Mouse (Mus musculus): ENCODE results near the gene Gpr18.
"Not testable (repeated sequence)": the region's sequence is repeated elsewhere in the genome, so short reads cannot be mapped to it uniquely, and the experiment has no call there.

Gpr18 gene

DNA sequence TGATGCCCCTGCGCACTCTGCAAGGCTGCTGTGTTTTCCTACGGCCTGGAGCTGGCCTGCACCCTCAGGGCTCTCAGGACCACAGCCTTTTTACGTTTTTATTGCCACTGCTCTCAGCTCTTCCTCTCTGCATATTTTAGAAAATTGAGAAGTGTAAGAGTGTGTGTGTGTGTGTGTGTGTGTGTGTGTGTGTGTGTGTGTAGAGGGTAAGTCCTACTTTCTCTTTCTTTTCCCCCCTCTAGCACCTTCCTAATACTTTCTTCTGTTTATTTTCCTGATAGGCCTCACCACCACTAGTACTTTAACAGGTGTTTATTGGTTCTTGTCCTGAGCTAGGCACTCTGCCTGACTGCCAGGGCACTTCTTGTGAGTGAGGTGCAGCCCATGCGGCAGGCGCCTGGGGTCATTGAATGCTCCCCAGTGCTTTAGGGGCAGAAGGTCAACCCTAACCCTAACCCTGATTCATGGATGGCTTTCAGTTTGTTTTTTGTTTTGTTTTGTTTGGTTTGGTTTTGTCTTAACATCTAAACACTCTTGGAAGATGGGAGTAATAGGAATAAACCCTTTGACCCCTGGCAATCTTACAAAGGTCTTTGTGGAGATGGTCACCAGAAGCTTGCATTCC, 21.0 kb downstream of the Gpr18 start:
- DNase-seq (ENCODE audit: low read depth, low spot score), result peak; percentile 36

DNA sequence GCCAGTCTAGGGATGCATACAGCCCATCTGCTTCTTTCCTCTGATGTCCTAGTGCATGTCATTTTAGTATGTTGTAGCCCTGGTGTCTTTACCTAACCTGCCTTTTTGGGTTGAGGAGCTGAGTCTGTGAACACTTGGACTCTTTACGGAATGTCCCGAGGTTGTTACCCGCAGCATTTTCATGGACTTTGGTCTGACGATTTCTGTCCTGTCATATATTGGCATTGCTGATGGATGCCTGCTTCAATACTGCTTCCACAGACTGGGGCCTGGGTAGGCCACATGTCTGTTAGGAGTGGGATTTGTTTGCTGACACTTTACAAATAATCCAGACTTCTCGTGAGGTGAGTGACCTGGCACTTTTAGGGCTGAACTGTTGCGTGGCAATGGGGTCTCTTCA, 21.8 kb downstream of the Gpr18 start:
- no peak for DNase-seq (ENCODE audit: low read depth, low spot score)

DNA sequence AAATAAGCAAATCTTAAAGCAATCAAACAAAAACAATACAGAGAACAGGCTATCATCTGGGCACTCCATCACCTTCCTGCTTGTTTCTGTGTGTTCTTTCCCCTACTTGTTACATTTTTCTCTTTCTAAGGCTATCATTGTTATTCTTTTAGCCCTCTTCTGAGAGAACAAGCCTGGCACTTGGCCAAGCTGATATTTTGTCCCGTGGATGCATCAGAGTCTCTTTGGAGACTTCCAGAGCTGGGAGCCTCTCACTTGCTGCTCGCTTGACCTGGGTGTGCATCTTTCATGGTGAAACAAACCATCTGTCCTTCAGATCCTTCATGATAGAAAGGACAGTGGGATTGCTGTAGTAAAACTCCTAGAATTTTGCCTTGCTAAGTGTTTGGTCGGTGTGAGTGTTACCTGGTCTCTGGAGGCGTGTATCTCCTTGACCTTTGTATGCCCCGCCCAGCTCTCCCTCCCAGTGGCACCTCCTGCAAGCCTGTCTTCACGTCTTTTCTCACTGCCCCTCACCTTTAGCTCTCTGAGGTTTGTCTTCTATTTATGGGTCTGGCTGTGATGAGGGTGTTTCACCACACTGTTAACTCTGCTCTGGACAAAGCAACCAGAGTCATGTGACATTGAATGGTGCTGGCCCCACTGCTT, 31.3 kb downstream of the Gpr18 start:
- no peak for DNase-seq (ENCODE audit: low read depth, low spot score)

DNA sequence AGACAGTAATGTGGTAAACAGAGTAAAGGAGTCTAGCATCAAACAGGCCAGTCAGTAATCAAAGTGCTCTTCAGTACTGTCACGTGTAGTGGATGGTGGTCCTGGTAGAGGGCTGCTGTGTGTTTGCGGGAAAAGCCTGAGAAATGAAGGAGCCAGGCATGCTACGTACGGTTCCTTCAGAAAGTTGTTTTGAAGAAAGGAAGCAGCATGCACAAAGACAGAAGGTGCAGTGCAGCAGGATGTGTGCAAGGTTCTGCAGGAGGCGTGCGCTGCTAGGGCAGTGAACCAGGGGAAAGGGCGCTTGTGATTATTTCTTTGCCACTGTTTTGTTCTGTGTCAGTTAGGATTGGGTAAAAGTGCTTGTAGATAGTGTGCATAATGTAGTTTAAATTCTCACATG, 34.4 kb downstream of the Gpr18 start:
- DNase-seq (ENCODE audit: low read depth, low spot score), result peak; percentile 60

DNA sequence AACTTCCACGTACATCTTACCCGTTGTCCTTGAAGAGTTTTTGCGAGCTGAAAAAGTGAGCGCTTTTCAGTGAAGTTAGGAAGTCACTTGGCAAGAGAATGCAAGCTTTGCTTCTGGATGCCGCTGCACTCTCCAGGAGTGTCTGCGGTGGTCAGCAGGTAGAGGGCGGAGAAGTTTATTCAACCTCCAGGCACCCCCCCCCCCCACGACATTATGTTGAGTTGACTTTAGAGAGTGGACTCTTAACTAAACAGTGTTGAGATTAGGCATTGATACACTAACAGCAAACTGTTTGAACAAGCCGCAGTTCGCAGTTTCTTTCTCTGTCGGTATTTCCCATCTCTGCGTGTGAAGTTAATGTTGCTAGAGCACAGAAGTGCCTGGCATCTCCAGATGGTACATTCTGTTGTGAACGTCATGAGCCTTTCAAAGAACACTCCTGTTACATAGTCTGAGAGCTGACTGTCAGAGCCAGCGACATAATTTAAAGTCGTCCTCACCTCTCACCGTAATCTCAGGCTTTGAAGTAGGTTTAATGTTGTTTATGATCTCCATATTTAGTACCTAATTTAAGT, 36.2 kb downstream of the Gpr18 start:
- DNase-seq (ENCODE audit: low read depth, low spot score), result peak; percentile 84

DNA sequence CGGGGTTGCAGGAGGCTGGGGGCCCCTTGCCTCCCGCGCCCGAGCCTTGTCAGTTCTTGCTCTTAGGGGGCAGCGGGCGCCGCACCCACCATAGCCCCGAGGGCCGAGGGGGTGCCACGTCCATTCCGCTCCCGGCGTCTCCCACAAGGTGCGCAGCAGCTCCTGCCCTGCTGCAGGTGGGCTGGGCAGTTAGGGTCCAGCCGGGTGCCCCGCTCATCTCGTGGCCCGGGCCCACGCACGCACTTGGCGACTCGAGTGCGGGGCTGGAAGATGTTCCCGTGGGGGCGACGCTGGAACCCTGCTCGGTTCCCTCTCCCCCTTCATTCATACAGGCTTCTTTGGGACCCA, 36.7 kb downstream of the Gpr18 start:
- no peak for DNase-seq (ENCODE audit: low read depth, low spot score)

DNA sequence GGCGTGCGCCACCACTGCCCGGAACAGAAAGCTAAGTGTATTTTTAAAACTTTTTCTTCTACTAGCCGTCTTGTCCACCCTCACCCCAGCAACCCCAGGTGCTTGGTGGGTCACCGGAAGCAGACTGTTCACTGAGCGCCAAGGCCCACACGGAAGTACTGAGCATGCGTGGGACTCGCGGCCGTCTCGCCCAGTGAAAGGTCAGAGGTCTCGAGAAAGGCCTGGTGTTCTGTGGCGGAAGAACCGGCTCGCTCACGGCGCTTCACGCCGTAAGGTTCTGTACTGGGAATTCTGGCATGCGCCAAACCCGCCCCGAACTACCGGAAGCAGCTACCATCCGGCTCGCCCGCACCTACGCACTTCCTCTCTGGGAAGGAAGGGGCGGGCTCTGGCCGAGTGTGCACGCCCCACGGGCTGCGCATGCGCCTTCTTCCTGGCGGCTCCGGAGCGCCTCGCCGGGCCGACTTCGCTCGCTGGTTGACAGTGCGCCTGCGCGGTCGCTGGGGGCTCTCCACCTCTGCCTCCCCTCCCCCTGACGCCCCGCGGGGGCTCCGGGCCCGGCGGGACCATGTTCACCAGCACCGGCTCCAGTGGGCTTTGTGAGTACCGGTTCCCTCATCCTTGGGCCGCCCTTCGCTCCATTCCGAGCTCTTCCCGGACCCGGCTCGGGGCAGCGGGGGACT, 37.3 kb downstream of the Gpr18 start, which contains the start of gene Ubac2:
TSS of gene Ubac2 (plus strand) at position 445 of the 683 bp plus-strand sequence.
- DNase-seq (ENCODE audit: low read depth, low spot score), result peak; percentile 98

DNA sequence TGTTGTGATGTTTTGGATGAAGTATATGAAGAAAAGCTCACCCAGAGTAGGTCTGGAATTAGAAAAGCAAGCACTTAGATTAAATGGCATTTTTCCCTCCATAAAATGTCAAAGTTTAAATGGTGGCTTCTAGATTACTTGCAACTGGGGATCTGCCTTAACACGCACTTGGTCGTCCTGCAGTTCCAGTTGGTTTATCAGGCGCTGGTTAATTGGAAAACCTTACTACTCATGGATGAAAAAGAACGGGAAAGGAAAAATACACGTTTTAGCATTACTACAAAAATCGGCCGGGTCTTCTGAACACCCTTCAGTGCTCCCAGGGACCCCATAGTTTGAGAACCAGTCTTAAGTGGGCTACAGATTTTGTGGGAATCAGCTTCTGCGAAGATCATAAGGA, 37.9 kb downstream of the Gpr18 start:
- DNase-seq (ENCODE audit: low read depth, low spot score), result no peak

DNA sequence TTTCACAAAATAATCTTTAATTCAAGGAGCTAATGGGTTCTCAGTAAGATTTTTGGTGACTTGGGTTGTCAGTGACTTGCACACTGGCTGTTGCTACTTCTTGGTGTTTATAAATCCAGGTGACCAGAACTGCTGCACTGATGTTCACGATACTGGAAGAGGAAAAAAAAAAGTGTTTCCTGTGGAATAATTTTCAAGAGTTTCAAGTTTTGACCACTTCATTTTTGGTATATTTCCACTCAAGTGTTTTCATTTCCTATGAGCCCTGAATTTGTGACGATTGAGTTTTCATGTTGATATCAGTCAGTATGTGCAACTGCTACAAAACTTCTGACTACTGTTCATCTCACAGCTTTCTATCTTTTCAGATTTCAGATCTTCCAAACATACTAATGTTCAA, 38.7 kb downstream of the Gpr18 start:
- no peak for DNase-seq (ENCODE audit: low read depth, low spot score)

DNA sequence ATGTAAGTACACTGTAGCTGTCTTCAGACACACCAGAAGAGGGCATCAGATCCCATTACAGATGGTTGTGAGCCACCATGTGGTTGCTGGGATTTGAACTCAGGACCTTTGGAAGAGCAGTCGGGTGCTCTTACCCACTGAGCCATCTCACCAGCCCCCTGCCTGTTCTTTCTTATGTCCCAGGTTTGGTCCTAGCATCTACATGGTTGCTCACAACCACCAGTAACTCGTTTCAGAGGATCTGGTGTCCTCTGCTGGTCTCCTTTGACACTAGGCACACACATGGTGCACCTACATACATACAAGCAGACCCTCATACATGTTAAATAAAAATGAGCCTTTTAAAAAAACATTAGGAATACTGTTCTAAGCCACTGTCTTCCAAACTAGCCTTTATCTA, 39.4 kb downstream of the Gpr18 start:
- DNase-seq (ENCODE audit: low read depth, low spot score), result not testable (repeated sequence)

DNA sequence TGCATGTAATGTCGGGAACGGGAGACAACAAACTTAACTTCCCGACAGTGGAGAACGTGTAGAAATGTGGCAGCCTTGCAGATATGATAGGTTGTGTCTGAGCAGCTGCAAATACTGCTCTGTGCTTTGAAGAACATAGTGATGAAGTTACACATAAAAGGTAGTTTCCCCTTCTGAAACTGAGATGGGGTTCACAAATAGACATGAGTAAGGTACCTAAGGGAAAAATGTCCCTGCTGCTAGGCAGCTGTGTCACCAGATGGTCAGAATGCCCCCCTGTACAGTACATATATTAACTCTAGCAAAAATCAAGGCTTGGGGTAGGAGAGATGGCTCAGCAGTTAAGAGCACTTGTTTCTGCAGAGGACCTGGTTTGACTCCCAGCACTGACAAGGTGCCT, 41.9 kb downstream of the Gpr18 start:
- DNase-seq (ENCODE audit: low read depth, low spot score), result no peak

DNA sequence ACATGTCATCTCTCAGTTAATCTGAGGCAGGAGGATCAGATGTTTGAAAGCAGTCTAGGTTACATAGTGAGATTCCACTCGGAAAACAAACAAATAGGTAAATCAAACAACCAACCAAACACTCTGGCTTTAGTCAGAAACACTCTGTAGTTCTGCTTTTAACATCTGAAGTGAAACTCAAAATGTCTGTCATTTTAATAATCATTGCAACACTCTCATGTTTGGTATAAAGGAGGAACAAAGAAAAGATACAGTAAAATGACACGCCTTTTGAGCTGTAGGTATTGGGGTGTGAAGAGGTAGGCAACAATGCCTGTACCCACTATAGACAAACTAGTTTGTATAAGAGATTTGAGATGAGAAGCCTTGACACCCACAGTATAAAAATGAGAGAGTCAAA, 42.4 kb downstream of the Gpr18 start:
- no peak for DNase-seq (ENCODE audit: low read depth, low spot score)

DNA sequence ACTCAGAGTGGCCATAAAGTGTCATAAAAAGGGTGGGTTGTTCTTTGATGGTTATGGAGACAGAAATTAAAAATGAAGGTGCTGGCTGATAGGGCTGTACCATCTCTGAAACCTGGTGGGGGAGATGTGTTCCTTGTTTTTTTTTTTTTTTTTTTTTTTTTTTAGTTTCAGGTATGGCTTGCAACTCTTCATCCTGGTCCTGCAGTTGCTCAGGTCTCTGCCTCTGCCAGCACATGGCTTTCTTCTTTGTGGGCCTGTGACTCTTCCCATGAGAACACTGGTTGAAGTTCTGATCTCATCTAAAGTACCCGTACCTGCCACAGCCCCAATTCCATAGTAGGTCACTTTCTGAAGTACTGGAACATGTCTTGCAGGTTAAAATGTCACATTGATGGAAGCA, 42.8 kb downstream of the Gpr18 start:
- DNase-seq (ENCODE audit: low read depth, low spot score), result no peak

DNA sequence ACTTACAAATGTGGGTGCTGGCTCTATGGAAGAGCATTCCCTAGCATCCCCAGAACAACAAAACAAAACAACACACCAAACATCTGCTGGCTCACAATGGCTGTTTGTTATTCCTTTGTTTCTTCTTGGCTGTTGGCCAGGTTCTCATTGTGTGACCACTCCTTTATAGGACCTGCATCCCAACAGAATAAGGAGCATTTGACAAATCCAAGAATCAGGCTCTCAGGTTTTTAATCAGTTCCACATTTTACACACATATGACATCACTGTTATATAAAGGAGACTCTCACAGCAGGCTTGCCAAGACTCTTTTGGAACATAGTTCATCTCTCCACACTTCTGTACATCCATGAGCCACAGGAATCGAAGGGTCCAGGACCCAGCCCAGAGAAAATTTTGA, 46.5 kb downstream of the Gpr18 start:
- no peak for DNase-seq (ENCODE audit: low read depth, low spot score)

DNA sequence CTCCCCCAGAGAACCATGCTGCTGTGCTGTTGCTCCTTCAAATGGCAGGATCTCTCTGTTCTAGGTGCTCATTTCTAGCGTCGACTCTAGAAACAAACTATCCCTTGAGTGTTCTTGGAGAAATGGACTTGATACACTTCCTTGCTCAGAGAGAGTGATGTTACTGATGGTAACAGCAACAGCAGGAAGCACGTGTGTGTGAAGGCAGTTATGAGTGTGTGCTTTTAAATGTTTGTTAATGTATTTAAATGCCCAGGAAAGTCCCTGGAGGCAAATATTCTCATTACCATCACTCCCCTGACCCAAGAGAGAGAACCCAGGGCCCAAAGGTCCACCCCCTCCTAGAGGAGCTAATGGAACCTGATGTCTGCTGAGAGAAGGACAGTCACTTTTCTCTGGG, 49.0 kb downstream of the Gpr18 start:
- no peak for DNase-seq (ENCODE audit: low read depth, low spot score)

DNA sequence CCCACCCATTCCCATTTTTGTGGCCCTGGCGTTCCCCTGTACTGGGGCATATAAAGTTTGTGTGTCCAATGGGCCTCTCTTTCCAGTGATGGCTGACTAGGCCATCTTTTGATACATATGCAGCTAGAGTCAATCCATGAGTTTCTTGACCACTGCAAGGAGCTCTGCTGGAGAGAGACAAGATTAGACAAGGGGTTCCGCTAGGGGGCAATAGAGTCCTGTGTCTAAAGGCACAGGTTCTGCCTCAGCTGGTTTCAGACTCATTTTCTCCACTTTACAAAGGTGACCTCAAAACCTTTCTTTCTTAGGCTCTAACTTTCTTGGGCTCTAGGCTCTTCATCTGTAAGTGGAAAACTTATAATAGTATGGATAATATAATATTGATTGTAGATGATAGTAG, 50.4 kb downstream of the Gpr18 start:
- DNase-seq (ENCODE audit: low read depth, low spot score), result peak; percentile 82
